Mouse (Mus musculus) spleen, adult 12 weeks (tissue): ENCODE data around the gene Rad9a.
A peak's percentile ranks its signal among the peaks of the same experiment; 100 is the strongest.

Source experiments
- DNase-seq: peaks from one replicate; pipeline ENCODE4 v3.0.0; 2022; ENCODE audit warnings: low spot score

The Rad9a gene

DNA sequence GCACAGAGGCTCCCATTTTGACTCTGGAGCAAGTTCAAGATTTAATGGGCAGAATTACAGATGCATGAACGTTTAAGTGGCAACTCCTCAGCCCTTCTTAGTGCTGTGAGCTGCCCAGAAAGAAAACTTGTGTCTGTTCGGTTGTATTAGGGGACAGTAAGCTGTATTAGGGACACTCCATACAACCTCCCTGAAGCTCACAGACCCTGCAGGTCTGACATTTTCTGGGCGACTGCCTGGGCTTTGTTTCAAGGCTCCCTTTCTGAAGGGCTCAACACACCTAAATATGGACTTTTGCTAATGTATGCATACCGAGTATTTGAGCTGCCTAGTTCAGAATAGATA, 37.9 kb downstream of the Rad9a start:
- DNase-seq = no peak

- peak; percentile 90 for DNase-seq
Observed at GRCm38 (mm10) chr19:4162646-4163542, 38.6 kb downstream of the Rad9a start, which contains the start of gene Rps6kb2. Gene Rps6kb2, minus strand, starts transcription at chr19:4163354.

- no peak for DNase-seq
Observed at GRCm38 (mm10) chr19:4159049-4159448, 42.4 kb downstream of the Rad9a start.

DNA sequence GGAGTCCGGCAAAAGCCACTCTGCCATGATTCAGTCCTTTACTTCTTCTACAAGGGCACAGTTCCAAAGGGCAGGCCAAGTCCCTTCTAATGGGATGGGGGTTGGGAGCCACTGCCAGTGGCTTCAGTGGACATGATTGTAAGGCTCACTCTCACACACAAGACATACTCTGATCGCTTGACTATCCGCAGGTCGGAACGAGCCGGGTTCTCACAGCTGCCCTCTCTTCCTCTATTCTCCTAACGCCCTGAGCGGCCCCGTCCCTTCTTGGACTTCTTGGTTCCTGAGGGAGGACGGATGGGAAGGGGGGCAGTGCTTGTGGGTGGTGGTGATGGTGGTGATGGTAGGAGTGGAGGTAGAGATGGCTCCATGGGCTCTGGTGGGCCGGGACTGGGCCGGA, 44.7 kb downstream of the Rad9a start:
- DNase-seq = no peak

GRCm38 (mm10) chr19:4156073-4156579, 45.3 kb downstream of the Rad9a start:
- DNase-seq = no peak

DNA sequence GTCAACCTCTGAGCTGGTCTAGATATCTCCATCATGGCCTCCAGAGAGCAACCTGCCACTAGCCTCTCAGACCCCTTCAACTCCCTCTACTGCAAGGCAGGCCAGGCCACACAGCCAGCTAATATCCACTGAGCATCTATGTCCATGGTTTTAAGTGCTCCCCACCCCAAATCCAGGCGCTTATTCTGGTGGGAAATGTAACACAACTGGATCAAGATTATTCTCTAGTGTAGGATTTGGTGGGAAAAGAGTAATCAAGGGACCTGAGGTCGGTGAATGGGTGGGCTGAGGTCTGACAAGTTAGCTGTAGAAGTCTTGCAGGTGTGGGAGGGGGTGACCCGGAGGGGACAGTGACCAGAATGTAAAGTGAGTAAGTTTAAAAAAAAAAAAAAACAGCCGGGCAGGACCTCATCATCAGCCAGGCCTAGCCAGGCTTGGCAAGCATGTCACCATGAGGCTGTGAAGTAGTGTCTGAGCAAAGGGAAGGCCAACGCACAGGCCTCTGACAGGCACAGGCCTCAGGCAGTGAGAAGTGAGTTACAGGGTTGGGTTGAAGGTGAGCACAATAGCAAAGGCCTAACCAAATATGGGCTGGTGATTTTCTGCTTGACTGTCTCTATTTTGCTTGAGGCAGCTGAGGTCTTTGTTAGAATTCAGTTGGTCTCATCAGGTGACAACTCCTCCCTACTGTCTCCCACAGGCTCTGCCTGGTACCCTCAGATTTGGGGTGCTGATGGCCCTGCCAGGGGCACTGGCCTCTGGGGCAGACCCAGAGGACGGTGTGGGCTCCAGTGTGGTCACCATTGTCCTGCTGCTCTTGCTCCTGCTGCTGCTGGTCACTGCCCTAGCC, 46.0 kb downstream of the Rad9a start:
- no peak for DNase-seq

- DNase-seq = no peak
Observed at GRCm38 (mm10) chr19:4154437-4155222, 46.8 kb downstream of the Rad9a start.

- DNase-seq = no peak
Observed at GRCm38 (mm10) chr19:4153232-4153654, 48.2 kb downstream of the Rad9a start, which contains the start of gene Ptprcap. Gene Ptprcap, plus strand, starts transcription at chr19:4153604.

GRCm38 (mm10) chr19:4152445-4153231, 48.8 kb downstream of the Rad9a start:
- no peak for DNase-seq

GRCm38 (mm10) chr19:4151898-4152297, 49.6 kb downstream of the Rad9a start:
- no peak for DNase-seq

GRCm38 (mm10) chr19:4151488-4151860, 50.0 kb downstream of the Rad9a start:
- DNase-seq = no peak

GRCm38 (mm10) chr19:4150567-4151487, 50.6 kb downstream of the Rad9a start:
- no peak for DNase-seq

DNA sequence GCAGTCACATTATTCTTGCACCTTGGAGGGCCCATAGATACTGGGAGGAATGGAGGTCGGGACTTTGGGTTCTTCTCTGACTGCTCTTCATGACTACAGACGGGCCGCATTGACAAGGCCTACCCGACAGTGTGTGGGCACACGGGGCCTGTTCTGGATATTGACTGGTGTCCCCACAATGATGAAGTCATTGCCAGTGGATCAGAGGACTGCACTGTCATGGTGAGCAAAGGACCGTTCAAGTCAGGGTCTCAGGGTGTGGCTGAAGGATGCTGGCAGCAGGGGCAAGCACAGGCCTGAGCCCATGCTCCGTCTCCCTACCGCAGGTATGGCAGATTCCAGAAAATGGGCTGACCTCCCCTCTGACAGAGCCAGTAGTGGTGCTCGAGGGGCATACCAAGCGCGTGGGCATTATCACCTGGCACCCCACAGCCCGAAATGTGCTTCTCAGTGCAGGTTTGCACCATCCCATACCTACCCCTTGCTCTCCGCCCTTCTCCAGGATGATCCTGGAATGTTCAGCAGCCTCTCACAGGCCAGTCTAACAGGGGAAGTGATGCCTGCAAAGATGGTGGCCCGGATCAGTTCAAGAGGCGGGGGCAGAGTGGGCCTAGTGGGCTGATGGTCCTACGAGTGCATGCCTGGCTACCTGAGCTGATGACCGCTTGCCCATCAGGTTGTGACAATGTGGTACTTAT, 51.5 kb downstream of the Rad9a start:
- no peak for DNase-seq

DNA sequence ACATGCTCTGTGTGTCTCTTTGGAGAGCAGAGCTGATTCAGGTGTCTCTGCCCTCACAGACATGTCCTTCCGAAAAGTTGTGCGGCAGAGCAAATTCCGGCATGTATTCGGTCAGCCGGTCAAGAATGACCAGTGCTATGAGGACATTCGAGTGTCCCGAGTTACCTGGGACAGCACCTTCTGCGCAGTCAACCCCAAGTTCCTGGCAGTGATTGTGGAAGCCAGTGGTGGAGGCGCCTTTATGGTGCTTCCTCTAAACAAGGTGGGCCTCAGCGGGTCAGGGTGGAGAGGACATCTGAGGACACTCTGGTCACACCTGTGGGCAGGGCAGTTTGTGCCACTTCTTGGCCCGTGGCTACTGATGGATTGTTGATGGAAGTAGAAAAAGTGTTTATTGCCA, 52.2 kb downstream of the Rad9a start:
- no peak for DNase-seq

DNA sequence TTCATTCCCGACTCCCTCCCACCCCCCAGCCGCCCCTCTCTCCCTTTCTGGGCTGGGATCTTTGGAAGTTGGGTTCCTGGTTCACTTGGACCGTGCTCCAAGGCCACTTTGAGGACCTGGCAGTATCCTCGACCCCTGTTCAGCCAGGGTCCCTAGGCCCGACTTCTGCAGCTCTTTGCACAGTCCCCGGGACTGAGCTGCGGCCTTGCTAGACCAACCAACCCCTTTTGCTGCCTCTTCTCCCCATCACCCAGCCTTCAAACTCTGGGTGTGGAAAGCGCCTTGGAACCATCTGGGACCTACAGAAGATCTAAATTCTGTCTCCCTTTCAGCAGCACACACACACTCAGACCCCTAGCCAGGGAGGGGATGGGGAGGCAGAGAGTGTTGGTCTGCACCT, 52.6 kb downstream of the Rad9a start:
- no peak for DNase-seq

DNA sequence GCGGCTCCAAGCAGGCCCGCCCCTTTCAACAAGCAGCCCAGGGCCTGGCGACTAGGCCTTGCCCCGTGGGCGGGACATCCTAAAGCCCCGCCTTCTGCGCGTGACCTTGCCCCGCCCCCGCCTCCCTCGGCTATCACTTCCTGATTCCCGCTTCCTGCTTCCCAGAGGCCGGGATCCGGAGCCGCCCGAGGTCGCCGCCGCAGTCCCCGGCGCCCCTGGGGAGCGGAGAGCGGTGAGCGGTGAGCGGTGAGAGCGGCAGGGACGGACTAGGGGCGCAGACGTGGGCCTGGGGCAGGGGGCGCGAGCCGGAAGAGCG, 53.0 kb downstream of the Rad9a start, which contains the start of gene Coro1b:
Gene Coro1b (plus strand): TSS at position 129 of the 316 bp plus-strand sequence.
- peak; percentile 88 for DNase-seq

GRCm38 (mm10) chr19:4147782-4148490, 53.5 kb downstream of the Rad9a start:
- DNase-seq = no peak

GRCm38 (mm10) chr19:4147022-4147405, 54.4 kb downstream of the Rad9a start:
- DNase-seq = no peak
